Mouse (Mus musculus) mature B cell (primary cell): ENCODE data around the gene Wdfy3.
"Not testable (repeated sequence)": the region's sequence is repeated elsewhere in the genome, so short reads cannot be mapped to it uniquely, and the experiment has no call there.

Experiments used
- in situ Hi-C: fragments of 300-500 bp; cut with MboI; formaldehyde crosslinking; loops from 2 replicates; pipeline ENCODE4 v1.14.3; 2019

The Wdfy3 gene

GRCm38 (mm10) chr5:102069767-102070413, at the start of gene Wdfy3:
Gene Wdfy3 (minus strand): TSS chr5:102069921.
- in situ Hi-C loops, result no loop called here

GRCm38 (mm10) chr5:102113009-102113408, 43.3 kb upstream of the Wdfy3 start:
- in situ Hi-C loops, result no loop called here

GRCm38 (mm10) chr5:102112034-102112433, 42.3 kb upstream of the Wdfy3 start:
- in situ Hi-C loops, result no loop called here

- in situ Hi-C loops, result no loop called here
These were observed 40.3 kb upstream of the Wdfy3 start for GRCm38 (mm10) chr5:102110031-102110430.

GRCm38 (mm10) chr5:102105919-102106318, 36.2 kb upstream of the Wdfy3 start:
- in situ Hi-C loops, result no loop called here

- in situ Hi-C loops, result not testable (repeated sequence)
These were observed 32.1 kb upstream of the Wdfy3 start for GRCm38 (mm10) chr5:102101815-102102214.

- in situ Hi-C loops, result no loop called here
These were observed 30.8 kb upstream of the Wdfy3 start for GRCm38 (mm10) chr5:102100246-102101241.

- in situ Hi-C loops, result no loop called here
These were observed 25.9 kb upstream of the Wdfy3 start for GRCm38 (mm10) chr5:102095576-102095975.

- in situ Hi-C loops, result no loop called here
These were observed 21.0 kb upstream of the Wdfy3 start for GRCm38 (mm10) chr5:102090686-102091085.

- in situ Hi-C loops, result no loop called here
These were observed 15.3 kb upstream of the Wdfy3 start for GRCm38 (mm10) chr5:102084737-102085705.

- in situ Hi-C loops, result no loop called here
These were observed 4.4 kb upstream of the Wdfy3 start for GRCm38 (mm10) chr5:102074086-102074485.

GRCm38 (mm10) chr5:102072057-102072456, 2.3 kb upstream of the Wdfy3 start:
- in situ Hi-C loops, result no loop called here

- in situ Hi-C loops, result no loop called here
These were observed 1.5 kb upstream of the Wdfy3 start for GRCm38 (mm10) chr5:102071241-102071640.

- in situ Hi-C loops, result no loop called here
These were observed 1.1 kb upstream of the Wdfy3 start for GRCm38 (mm10) chr5:102070788-102071187.

- in situ Hi-C loops, result no loop called here
These were observed 670 bp upstream of the Wdfy3 start for GRCm38 (mm10) chr5:102070414-102070768.

- in situ Hi-C loops, result no loop called here
These were observed 512 bp downstream of the Wdfy3 start for GRCm38 (mm10) chr5:102069051-102069766.

GRCm38 (mm10) chr5:102066458-102066857, 3.3 kb downstream of the Wdfy3 start:
- in situ Hi-C loops, result no loop called here

GRCm38 (mm10) chr5:102063013-102063752, 6.5 kb downstream of the Wdfy3 start:
- in situ Hi-C loops, result no loop called here

GRCm38 (mm10) chr5:102061816-102062215, 7.9 kb downstream of the Wdfy3 start:
- in situ Hi-C loops, result no loop called here

- in situ Hi-C loops, result no loop called here
These were observed 13.8 kb downstream of the Wdfy3 start for GRCm38 (mm10) chr5:102055946-102056345.
